Mouse (Mus musculus): Measurements from ENCODE around the gene Ctnna3.

- TF ChIP-seq CTCF (IDR thresholded peaks at IDR 0.05; ENCODE audit: low read depth) = no peak
- no peak for TF ChIP-seq EP300 (IDR thresholded peaks at IDR 0.05; ENCODE audit: low read depth)
Measured at GRCm38 (mm10) chr10:64879860-64880259, 1450.0 kb downstream of the Ctnna3 start.
